Mouse (Mus musculus): ENCODE measurements around the gene Higd1b.

Gene Higd1b

GRCm38 (mm10) chr11:102835549-102835948 is at the start of gene Higd1b:
Higd1b (plus strand) TSS chr11:102835849.
- no peak for ATAC-seq (ENCODE audit: insufficient number of reproducible peaks, low FRiP score, low TSS enrichment)

GRCm38 (mm10) chr11:102787688-102788177 is 47.9 kb upstream of the Higd1b start:
- no peak for ATAC-seq (ENCODE audit: insufficient number of reproducible peaks, low FRiP score, low TSS enrichment)

- ATAC-seq (ENCODE audit: insufficient number of reproducible peaks, low FRiP score, low TSS enrichment) = no peak
Observed at GRCm38 (mm10) chr11:102791682-102792445, 43.8 kb upstream of the Higd1b start.

GRCm38 (mm10) chr11:102794157-102794556 is 41.5 kb upstream of the Higd1b start:
- no peak for ATAC-seq (ENCODE audit: insufficient number of reproducible peaks, low FRiP score, low TSS enrichment)

GRCm38 (mm10) chr11:102803453-102803852 is 32.2 kb upstream of the Higd1b start:
- no peak for ATAC-seq (ENCODE audit: insufficient number of reproducible peaks, low FRiP score, low TSS enrichment)

- ATAC-seq (ENCODE audit: insufficient number of reproducible peaks, low FRiP score, low TSS enrichment) = no peak
Observed at GRCm38 (mm10) chr11:102808246-102808645, 27.4 kb upstream of the Higd1b start.

- no peak for ATAC-seq (ENCODE audit: insufficient number of reproducible peaks, low FRiP score, low TSS enrichment)
Observed at GRCm38 (mm10) chr11:102810721-102811485, 24.7 kb upstream of the Higd1b start.

- ATAC-seq (ENCODE audit: insufficient number of reproducible peaks, low FRiP score, low TSS enrichment) = no peak
Observed at GRCm38 (mm10) chr11:102814881-102815280, 20.8 kb upstream of the Higd1b start.

- no peak for ATAC-seq (ENCODE audit: insufficient number of reproducible peaks, low FRiP score, low TSS enrichment)
Observed at GRCm38 (mm10) chr11:102818121-102819020, 17.3 kb upstream of the Higd1b start.

- no peak; the same call in 1 of the 2 replicates for ATAC-seq (ENCODE audit: insufficient number of reproducible peaks, low FRiP score, low TSS enrichment)
Observed at GRCm38 (mm10) chr11:102819021-102819782, 16.4 kb upstream of the Higd1b start, which contains the start of gene Gjc1. Gjc1 (minus strand) TSS chr11:102819700.

GRCm38 (mm10) chr11:102819783-102820385 is 15.8 kb upstream of the Higd1b start:
- ATAC-seq (ENCODE audit: insufficient number of reproducible peaks, low FRiP score, low TSS enrichment) = no peak

- ATAC-seq (ENCODE audit: insufficient number of reproducible peaks, low FRiP score, low TSS enrichment) = no peak
Observed at GRCm38 (mm10) chr11:102820432-102820831, 15.2 kb upstream of the Higd1b start.

- ATAC-seq (ENCODE audit: insufficient number of reproducible peaks, low FRiP score, low TSS enrichment) = no peak
Observed at GRCm38 (mm10) chr11:102821231-102821630, 14.4 kb upstream of the Higd1b start.

- ATAC-seq (ENCODE audit: insufficient number of reproducible peaks, low FRiP score, low TSS enrichment) = no peak
Observed at GRCm38 (mm10) chr11:102826476-102826875, 9.2 kb upstream of the Higd1b start.

- no peak for ATAC-seq (ENCODE audit: insufficient number of reproducible peaks, low FRiP score, low TSS enrichment)
Observed at GRCm38 (mm10) chr11:102827097-102827496, 8.6 kb upstream of the Higd1b start.

- no peak for ATAC-seq (ENCODE audit: insufficient number of reproducible peaks, low FRiP score, low TSS enrichment)
Observed at GRCm38 (mm10) chr11:102830276-102830675, 5.4 kb upstream of the Higd1b start.

- no peak for ATAC-seq (ENCODE audit: insufficient number of reproducible peaks, low FRiP score, low TSS enrichment)
Observed at GRCm38 (mm10) chr11:102832700-102833297, 2.9 kb upstream of the Higd1b start.

- ATAC-seq (ENCODE audit: insufficient number of reproducible peaks, low FRiP score, low TSS enrichment) = no peak
Observed at GRCm38 (mm10) chr11:102834219-102834618, 1.4 kb upstream of the Higd1b start.

GRCm38 (mm10) chr11:102836146-102836545 is 497 bp downstream of the Higd1b start:
- ATAC-seq (ENCODE audit: insufficient number of reproducible peaks, low FRiP score, low TSS enrichment) = no peak
